Mouse (Mus musculus) small intestine, adult 10 weeks (tissue): ENCODE data around the gene Kat2b. TPM values are rescaled to one million over a fixed set of nuclear protein-coding genes. Genes with fewer than 3 reads are reported as not detected.

ENCODE experiments used
- polyA plus RNA-seq: library from polyadenylated mRNA; stranded (reverse); fragments of 350-450 nt; fragmentation: Illumina TruSeq; extraction: RNeasy Lipid Tissue Mini Kit (QIAGEN cat#74804); gene quantifications from one replicate; pipeline ENCODE4 v1.2.3, GENCODE M21; 2014; ENCODE audit warnings: low replicate concordance

Kat2b gene
- polyA plus RNA-seq = 165 TPM

DNA sequence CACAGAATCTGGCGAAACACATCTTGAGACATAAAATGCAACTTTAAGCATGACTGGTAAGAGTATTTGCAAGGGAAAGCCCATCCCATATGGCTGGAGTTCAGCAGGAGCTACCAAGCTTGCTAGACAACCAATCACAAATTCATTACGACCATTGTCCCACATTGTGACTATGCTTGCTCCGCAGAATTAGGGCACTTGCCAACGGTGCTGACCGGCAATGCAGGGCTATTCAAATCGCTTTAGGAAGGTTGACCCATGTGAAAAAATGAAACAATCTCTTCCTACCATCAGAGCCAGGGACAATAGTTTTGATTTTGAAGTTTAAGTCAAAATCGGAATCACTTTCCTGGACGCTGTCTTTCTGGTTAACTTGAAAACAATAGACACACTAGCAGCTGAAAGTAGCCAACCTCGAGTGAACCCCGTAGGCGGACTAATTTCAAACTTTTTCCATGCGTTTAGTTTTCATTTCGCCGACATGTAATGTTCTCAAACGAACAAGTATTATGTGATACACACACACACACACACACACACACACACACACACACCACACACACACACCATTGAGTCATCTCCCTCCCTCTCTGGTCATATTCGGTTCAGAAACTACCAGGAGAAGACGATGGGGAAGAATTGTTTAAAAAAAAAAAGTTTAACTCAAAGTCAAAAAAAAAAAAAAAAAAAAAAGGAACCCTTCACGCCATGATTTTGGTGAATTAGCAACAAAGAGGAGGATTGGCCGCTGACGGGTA is at the start of gene Kat2b:
TSS of gene Kat2b (plus strand) at position 701 of the 758 bp plus-strand sequence.

DNA sequence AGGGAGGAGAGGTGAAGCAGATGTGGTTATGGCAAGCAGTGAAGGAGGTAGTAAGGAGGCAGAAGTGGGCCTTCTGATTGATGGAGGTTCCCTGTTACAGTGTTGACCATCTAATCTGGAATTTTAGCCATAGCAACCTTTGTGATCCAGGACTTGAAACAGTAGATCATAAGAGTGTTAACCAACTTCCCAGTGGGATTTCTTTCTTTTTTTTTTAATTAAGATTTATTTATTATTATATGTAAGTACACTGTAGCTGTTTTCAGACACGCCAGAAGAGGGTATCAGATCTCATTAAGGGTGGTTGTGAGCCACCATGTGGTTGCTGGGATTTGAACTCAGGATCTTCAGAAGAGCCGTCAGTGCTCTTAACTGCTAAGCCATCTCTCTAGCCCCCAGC is 27.3 kb upstream of the Kat2b start, which contains the start of gene Pp2d1:
TSS of gene Pp2d1 (minus strand) at position 101 of the 400 bp plus-strand sequence.

GRCm38 (mm10) chr17:53688877-53689802 is 122.5 kb downstream of the Kat2b start, which contains the start of gene Sgo1:
Gene Sgo1 (minus strand): TSS chr17:53689333.

Other genes with a start within 250 kb of the Kat2b start
- gene Efhb, start 103.5 kb upstream of the Kat2b start, polyA plus RNA-seq = 0.63 TPM
- 292 TPM for gene Rab5a, start 87.6 kb upstream of the Kat2b start, polyA plus RNA-seq
- not detected for gene Pp2d1, start 27.4 kb upstream of the Kat2b start, polyA plus RNA-seq
- gene Sgo1, start 122.5 kb downstream of the Kat2b start, polyA plus RNA-seq = 15.3 TPM